Mouse (Mus musculus) testis, adult 2 months (tissue): ENCODE measurements around the gene Dnajb2.

Experiments
- CTCF ChIP-seq: fragments of 200-500 bp; IDR thresholded peaks from 2 replicates; pipeline ENCODE4 v1.5.1; 2012; ENCODE audit warnings: low read depth, mild to moderate bottlenecking, inconsistent platforms, low read length, moderate library complexity; ENCODE audit not compliant: control insufficient read depth, insufficient read depth, insufficient replicate concordance
- POLR2A ChIP-seq: fragments of 200-500 bp; IDR thresholded peaks from 2 replicates; pipeline ENCODE4 v1.6.1; 2012; ENCODE audit warnings: low read depth, mild to moderate bottlenecking, inconsistent platforms, low read length, moderate library complexity; ENCODE audit not compliant: control insufficient read depth

- TF ChIP-seq CTCF (no peak), POLR2A (no peak)
Observed at GRCm38 (mm10) chr1:75283017-75283416, 46.8 kb downstream of the Dnajb2 start.
